Mouse (Mus musculus): ENCODE data around the gene Slc19a1. TPM values are rescaled to one million over a fixed set of nuclear protein-coding genes. Genes with fewer than 3 reads are reported as not detected.

Gene Slc19a1
- polyA plus RNA-seq (2015; fragmentation: Nextera tagmentation; extraction: Ambion mirVana) = 39.0 and 39.2 TPM in 2 replicates

DNA sequence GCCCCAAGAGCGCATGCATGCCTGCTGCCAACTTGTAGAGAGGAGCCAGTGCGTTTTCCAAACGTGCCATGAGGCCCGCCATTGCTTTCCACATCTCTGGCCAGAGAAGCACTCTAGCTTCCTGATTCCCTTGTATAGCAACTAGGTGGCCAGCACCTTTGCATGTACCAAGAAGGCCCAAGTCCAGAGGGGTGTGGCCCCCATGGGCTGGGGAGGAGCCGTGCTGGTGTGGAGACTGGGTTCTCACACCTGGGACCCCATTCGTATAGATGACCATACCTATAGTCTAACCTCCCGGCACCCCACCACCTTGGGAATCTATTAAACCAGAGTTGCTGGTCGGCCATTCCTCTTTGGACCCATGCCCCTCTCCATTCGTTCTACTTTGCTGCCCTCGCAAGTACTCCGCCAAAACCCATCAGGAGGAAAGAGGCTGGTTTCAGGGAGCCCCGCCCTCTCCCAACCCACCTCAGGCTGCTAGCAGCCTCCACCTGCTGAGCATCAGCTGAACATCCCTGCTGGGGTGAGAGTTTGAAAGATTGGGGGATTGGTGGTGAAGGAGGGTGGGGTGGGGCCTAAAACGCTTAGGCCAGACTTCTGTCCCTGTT lies at the start of gene Slc19a1:
Gene Slc19a1, plus strand, starts transcription at position 474 of the 608 bp plus-strand sequence.
- WGBS = 44% methylated on average over 13 of the region's 13 CpGs
- no peak for ATAC-seq
- H3K4me3 ChIP-seq (replicated peaks; ENCODE audit: low read length) = peak within 1 kb of the TSS; percentile 78
- H3K27ac ChIP-seq (ENCODE audit: low read length) = peak within 1 kb of the TSS; percentile 35; the same call in 1 of the 2 replicates
- peak within 1 kb of the TSS; percentile 76 for H3K9ac ChIP-seq (replicated peaks; ENCODE audit: low read depth, low read length)
- H3K36me3 ChIP-seq (ENCODE audit: control insufficient read depth, insufficient read depth) = no peaks in the 10 kb centered on the region
- peak within 1 kb of the TSS; percentile 78 for H3K4me2 ChIP-seq (ENCODE audit: low read length)
- H3K27me3 ChIP-seq (replicated peaks; ENCODE audit: control insufficient read depth, insufficient read depth, low read length) = no peaks in the 10 kb centered on the region
- H3K4me1 ChIP-seq (replicated peaks; ENCODE audit: control insufficient read depth, insufficient read depth, low read length) = peaks cover 15% of the 10 kb centered on the region
- H3K9me3 ChIP-seq (ENCODE audit: control insufficient read depth, low read length) = no peaks in the 10 kb centered on the region

DNA sequence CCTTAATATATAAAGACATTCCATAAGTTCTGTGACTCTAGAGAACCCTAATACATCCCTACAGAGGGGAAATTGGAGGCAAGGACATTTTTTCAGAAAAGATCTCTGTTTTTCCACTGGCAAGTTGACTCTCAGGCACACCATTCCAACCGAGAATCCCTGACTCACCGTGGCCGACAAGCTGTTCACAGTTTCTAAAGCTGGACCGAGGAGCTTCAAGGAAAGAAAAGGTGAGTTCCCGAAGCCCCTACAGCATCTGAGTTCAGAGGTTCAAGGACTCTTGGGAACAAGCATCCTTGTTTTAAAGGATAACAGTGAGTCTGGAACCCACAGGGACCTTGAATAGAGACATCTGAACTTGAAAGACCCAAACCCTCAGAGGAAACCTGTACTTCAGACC lies 43.5 kb upstream of the Slc19a1 start:
- H3K4me3 ChIP-seq (replicated peaks; ENCODE audit: low read length) = no peak overlapping the region
- 94% methylated on average over 5 of the region's 5 CpGs for WGBS
- no peaks in the 10 kb centered on the region for H3K9me3 ChIP-seq (ENCODE audit: control insufficient read depth, low read length)
- ATAC-seq = no peak
- no peak overlapping the region for H3K9ac ChIP-seq (replicated peaks; ENCODE audit: low read depth, low read length)
- no peak overlapping the region for H3K4me2 ChIP-seq (ENCODE audit: low read length)
- no peaks in the 10 kb centered on the region for H3K4me1 ChIP-seq (replicated peaks; ENCODE audit: control insufficient read depth, insufficient read depth, low read length)
- no peaks in the 10 kb centered on the region for H3K36me3 ChIP-seq (ENCODE audit: control insufficient read depth, insufficient read depth)
- no peak overlapping the region for H3K27ac ChIP-seq (ENCODE audit: low read length)
- H3K27me3 ChIP-seq (replicated peaks; ENCODE audit: control insufficient read depth, insufficient read depth, low read length) = no peaks in the 10 kb centered on the region

DNA sequence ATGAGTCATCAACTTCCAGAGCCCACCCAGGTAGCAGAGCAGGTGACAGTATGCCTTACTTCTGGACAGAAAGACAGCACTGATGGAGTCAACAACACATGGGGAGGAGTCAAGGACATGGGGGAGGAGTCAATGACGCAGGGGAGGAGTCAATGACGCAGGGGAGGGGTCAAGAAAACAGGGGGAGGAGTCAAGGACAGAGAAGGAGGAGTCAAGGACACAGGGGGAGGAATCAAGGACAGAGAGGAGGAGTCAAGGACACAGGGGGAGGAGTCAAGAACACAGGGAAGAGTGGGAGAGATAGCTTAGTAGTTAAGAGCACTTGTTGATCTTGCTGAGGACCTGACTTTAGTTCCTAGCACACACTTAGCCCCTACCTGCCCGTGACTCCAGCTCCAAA lies 39.6 kb upstream of the Slc19a1 start:
- H3K4me3 ChIP-seq (replicated peaks; ENCODE audit: low read length) = no peak overlapping the region
- H3K4me2 ChIP-seq (ENCODE audit: low read length) = no peak overlapping the region
- no peak for ATAC-seq
- no peak overlapping the region for H3K9ac ChIP-seq (replicated peaks; ENCODE audit: low read depth, low read length)
- H3K4me1 ChIP-seq (replicated peaks; ENCODE audit: control insufficient read depth, insufficient read depth, low read length) = no peaks in the 10 kb centered on the region
- no peak overlapping the region for H3K27ac ChIP-seq (ENCODE audit: low read length)
- 58% methylated on average over 3 of the region's 3 CpGs for WGBS
- H3K27me3 ChIP-seq (replicated peaks; ENCODE audit: control insufficient read depth, insufficient read depth, low read length) = no peaks in the 10 kb centered on the region
- H3K9me3 ChIP-seq (ENCODE audit: control insufficient read depth, low read length) = no peaks in the 10 kb centered on the region
- H3K36me3 ChIP-seq (ENCODE audit: control insufficient read depth, insufficient read depth) = no peaks in the 10 kb centered on the region

DNA sequence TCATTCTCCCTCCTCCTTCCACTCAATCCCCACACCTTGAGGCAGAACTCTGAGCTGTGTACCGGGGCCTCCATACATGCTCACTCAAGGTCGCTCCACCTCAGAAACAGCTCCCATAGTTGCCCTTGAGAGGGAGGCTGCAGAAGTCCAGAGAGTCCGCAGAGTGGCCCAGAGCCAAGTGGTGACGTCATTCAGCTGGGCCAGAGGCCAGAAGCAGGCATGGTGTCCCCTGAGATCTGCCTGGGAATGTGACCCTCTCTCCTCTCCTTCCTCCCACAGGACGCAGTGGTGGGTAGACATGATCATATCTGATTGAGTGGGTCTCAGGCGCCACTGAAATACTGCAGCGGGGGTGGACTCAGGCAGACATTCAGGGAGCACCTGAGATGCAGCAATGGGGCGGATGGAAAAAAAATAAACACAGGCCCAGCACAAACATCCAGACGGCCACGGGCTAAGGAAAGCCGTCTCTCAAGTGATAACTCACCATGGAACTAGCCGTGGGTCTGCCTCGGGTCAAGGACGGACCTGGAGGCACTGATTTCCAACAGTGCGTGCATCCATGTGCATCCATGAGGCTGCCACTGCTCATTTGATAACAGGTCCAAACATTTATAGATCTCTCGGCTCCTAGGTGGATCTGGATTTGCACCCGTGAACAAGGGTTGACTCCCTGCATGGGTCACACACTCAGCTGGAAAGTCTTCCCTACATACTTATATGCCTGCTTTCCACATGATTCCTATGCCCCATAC lies 34.1 kb upstream of the Slc19a1 start:
- H3K4me2 ChIP-seq (ENCODE audit: low read length) = no peak overlapping the region

DNA sequence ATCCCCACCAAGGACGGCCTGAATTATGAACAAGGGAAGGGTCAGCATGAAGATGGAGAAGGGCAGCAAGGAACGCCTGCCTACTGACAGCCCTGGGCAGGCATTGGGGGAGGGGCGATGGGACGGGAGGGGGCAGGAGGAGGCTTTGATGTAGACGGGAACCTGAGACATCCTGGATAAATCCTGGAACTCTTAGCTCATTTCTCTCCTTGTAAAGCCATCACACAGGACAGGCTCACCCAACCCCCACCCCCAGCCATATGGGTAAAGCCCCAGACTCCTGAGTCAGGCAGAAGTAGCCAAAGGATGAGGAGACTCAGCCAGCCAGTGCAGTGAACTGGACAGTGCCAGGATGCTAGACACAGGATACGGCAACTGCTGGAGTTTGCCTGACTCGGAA lies 27.1 kb upstream of the Slc19a1 start:
- no peak overlapping the region for H3K9ac ChIP-seq (replicated peaks; ENCODE audit: low read depth, low read length)
- H3K9me3 ChIP-seq (ENCODE audit: control insufficient read depth, low read length) = no peaks in the 10 kb centered on the region
- peaks cover 8% of the 10 kb centered on the region for H3K4me1 ChIP-seq (replicated peaks; ENCODE audit: control insufficient read depth, insufficient read depth, low read length)
- no peaks in the 10 kb centered on the region for H3K27me3 ChIP-seq (replicated peaks; ENCODE audit: control insufficient read depth, insufficient read depth, low read length)
- ATAC-seq = no peak
- no peak overlapping the region for H3K27ac ChIP-seq (ENCODE audit: low read length)
- H3K4me3 ChIP-seq (replicated peaks; ENCODE audit: low read length) = no peak overlapping the region
- no peaks in the 10 kb centered on the region for H3K36me3 ChIP-seq (ENCODE audit: control insufficient read depth, insufficient read depth)
- 37% methylated on average over 7 of the region's 7 CpGs for WGBS
- H3K4me2 ChIP-seq (ENCODE audit: low read length) = no peak overlapping the region

More for the DNA sequence above, 34.1 kb upstream of the Slc19a1 start:
- no peak overlapping the region for H3K9ac ChIP-seq (replicated peaks; ENCODE audit: low read depth, low read length)
- H3K4me3 ChIP-seq (replicated peaks; ENCODE audit: low read length) = no peak overlapping the region
- H3K9me3 ChIP-seq (ENCODE audit: control insufficient read depth, low read length) = no peaks in the 10 kb centered on the region
- 76% methylated on average over 17 of the region's 17 CpGs for WGBS
- ATAC-seq = no peak
- H3K4me1 ChIP-seq (replicated peaks; ENCODE audit: control insufficient read depth, insufficient read depth, low read length) = peaks cover 2% of the 10 kb centered on the region; the same call in 1 of the 2 replicates
- no peaks in the 10 kb centered on the region for H3K36me3 ChIP-seq (ENCODE audit: control insufficient read depth, insufficient read depth)
- H3K27me3 ChIP-seq (replicated peaks; ENCODE audit: control insufficient read depth, insufficient read depth, low read length) = no peaks in the 10 kb centered on the region
- H3K27ac ChIP-seq (ENCODE audit: low read length) = no peak overlapping the region

DNA sequence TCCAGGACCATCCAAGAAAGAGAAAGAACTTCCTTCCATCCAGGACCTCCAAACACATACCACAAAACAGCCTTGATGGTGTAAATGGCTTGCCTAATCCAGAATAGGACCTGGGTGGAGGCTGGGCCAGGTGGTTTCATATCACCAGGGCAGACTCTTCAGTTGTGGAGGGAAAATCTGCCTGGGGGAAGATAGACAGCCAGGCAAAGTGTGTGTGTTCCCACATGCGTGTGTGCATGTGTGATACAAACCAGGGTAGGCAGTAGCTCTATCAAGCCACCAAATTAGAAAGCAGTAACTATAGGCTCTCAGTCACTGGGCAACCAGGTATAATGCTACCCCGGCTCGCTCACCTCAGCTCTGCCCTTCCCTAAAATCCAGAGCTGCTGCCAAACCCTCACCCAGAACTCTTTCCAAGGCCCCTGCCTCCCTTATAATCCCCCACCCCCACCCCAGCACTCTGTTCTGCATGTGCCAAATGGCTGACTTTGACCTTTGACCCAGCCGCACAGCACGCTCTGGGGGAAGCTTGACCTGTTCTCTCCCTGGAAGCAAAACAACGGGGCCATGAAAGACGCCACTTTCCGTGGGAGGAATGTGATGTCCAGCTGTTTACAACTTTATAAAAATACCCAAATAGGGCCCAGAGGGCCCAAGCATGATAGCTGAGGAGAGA lies 24.5 kb upstream of the Slc19a1 start:
- Histone ChIP-seq H3K9me3 (ENCODE audit: control insufficient read depth, low read length) (no peaks in the 10 kb centered on the region), H3K27ac (ENCODE audit: low read length) (peak overlapping the region; percentile 13), H3K4me3 (replicated peaks; ENCODE audit: low read length) (no peak overlapping the region), H3K4me2 (ENCODE audit: low read length) (no peak overlapping the region), H3K9ac (replicated peaks; ENCODE audit: low read depth, low read length) (no peak overlapping the region), H3K4me1 (replicated peaks; ENCODE audit: control insufficient read depth, insufficient read depth, low read length) (peaks cover 8% of the 10 kb centered on the region), H3K36me3 (ENCODE audit: control insufficient read depth, insufficient read depth) (no peaks in the 10 kb centered on the region), H3K27me3 (replicated peaks; ENCODE audit: control insufficient read depth, insufficient read depth, low read length) (no peaks in the 10 kb centered on the region)
- WGBS = 44% methylated on average over 8 of the region's 8 CpGs
- no peak for ATAC-seq

DNA sequence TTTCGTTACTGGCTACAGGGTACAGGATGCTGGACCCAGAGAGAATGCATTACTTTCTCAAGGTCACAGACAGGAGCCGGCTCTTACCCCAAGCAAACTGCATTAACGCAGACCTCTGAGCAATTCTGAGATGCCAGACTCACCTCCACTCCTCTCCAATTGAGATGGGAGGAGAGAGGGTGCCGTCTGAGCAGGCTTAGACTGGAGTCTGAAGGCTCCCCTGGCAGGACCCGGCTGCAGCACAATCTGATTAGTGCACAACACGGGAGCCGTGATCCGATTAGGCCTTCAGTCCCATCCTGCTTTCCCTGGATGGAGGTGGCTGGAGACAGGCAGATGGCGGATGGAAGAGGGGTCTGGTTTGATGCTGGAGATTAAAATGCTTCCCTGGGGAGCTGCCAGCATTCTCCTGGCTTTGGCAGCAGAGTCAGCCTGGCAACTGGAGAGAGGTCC lies 23.9 kb upstream of the Slc19a1 start:
- H3K27ac ChIP-seq (ENCODE audit: low read length) = peak overlapping the region; percentile 13
- no peaks in the 10 kb centered on the region for H3K36me3 ChIP-seq (ENCODE audit: control insufficient read depth, insufficient read depth)
- H3K9ac ChIP-seq (replicated peaks; ENCODE audit: low read depth, low read length) = no peak overlapping the region
- peak; percentile 63; the same call in 1 of the 2 replicates for ATAC-seq
- H3K9me3 ChIP-seq (ENCODE audit: control insufficient read depth, low read length) = no peaks in the 10 kb centered on the region
- H3K4me2 ChIP-seq (ENCODE audit: low read length) = no peak overlapping the region
- H3K4me3 ChIP-seq (replicated peaks; ENCODE audit: low read length) = no peak overlapping the region
- H3K4me1 ChIP-seq (replicated peaks; ENCODE audit: control insufficient read depth, insufficient read depth, low read length) = peaks cover 8% of the 10 kb centered on the region
- H3K27me3 ChIP-seq (replicated peaks; ENCODE audit: control insufficient read depth, insufficient read depth, low read length) = no peaks in the 10 kb centered on the region
- WGBS = 18% methylated on average over 9 of the region's 9 CpGs

DNA sequence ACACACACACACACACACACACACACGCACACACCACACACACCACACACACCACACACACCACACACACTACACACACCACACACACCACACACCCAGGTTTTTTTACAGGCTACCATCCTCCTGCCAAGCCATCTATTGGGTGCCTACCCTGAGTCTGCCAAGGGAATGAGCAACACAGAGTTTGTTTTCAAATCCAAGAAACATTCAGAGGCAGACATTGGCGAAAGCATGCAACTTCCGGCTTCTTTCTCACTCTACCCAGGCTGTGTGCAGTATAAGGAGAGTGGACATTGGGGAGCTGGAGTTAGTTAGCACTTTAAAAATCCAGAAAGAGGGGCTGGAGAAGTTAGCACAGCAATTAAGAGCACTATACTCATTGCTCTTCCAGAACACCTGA lies 23.3 kb upstream of the Slc19a1 start:
- H3K27me3 ChIP-seq (replicated peaks; ENCODE audit: control insufficient read depth, insufficient read depth, low read length) = no peaks in the 10 kb centered on the region
- no peak overlapping the region for H3K4me3 ChIP-seq (replicated peaks; ENCODE audit: low read length)
- no peaks in the 10 kb centered on the region for H3K36me3 ChIP-seq (ENCODE audit: control insufficient read depth, insufficient read depth)
- no peak overlapping the region for H3K9ac ChIP-seq (replicated peaks; ENCODE audit: low read depth, low read length)
- ATAC-seq = 0 out of 2 replicates have a peak, but pooled peaks have one; percentile 10
- H3K4me1 ChIP-seq (replicated peaks; ENCODE audit: control insufficient read depth, insufficient read depth, low read length) = peaks cover 8% of the 10 kb centered on the region
- no peaks in the 10 kb centered on the region for H3K9me3 ChIP-seq (ENCODE audit: control insufficient read depth, low read length)
- H3K27ac ChIP-seq (ENCODE audit: low read length) = no peak overlapping the region
- H3K4me2 ChIP-seq (ENCODE audit: low read length) = no peak overlapping the region
- 68% methylated on average over 3 of the region's 3 CpGs for WGBS

DNA sequence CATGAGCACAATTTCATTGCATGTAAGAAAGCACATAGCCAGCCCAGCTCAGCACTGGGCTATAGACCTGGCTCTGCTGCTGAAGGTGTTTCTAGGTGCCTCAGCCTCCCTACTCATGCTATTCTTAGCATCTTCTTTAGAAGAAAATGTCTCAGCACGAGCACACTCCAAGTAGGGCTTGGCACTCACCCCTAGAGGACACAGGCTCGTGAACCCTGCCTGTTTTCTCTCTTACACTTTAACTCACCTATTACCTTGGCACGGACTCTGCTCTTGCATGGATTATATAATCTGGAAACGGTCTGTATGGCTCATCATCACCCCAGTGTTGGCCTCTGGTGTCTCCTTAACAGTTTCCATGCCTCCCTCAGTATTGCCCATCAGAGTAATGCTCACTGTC lies 20.4 kb upstream of the Slc19a1 start:
- Histone ChIP-seq H3K4me2 (ENCODE audit: low read length) (no peak overlapping the region), H3K9ac (replicated peaks; ENCODE audit: low read depth, low read length) (no peak overlapping the region), H3K27me3 (replicated peaks; ENCODE audit: control insufficient read depth, insufficient read depth, low read length) (no peaks in the 10 kb centered on the region), H3K9me3 (ENCODE audit: control insufficient read depth, low read length) (no peaks in the 10 kb centered on the region), H3K36me3 (ENCODE audit: control insufficient read depth, insufficient read depth) (no peaks in the 10 kb centered on the region), H3K4me1 (replicated peaks; ENCODE audit: control insufficient read depth, insufficient read depth, low read length) (peaks cover 8% of the 10 kb centered on the region), H3K4me3 (replicated peaks; ENCODE audit: low read length) (no peak overlapping the region), H3K27ac (ENCODE audit: low read length) (no peak overlapping the region)
- ATAC-seq = no peak
- 81% methylated on average over 4 of the region's 4 CpGs for WGBS

Data from forebrain, embryonic 16.5 days (tissue).